Mouse (Mus musculus) liver, embryonic 13.5 days (tissue): ENCODE measurements around the gene Fat3. TPM values are rescaled to one million over a fixed set of nuclear protein-coding genes. Genes with fewer than 3 reads are reported as not detected.

Source experiments
- ATAC-seq: fragments of 200-750 bp; cut with Nextera tagmentation; 2 replicates; pipeline ENCODE4 v1.8.0; 2017; ENCODE audit warnings: low read depth, mild to moderate bottlenecking, moderate number of reproducible peaks, moderate library complexity
- DNase-seq: peaks from one replicate; pipeline ENCODE4 v3.0.0; 2022
- H3K27ac ChIP-seq: fragments of 300-500 bp; sonication (generic); 2 replicates; pipeline ENCODE4 v1.5.1; 2015; ENCODE audit warnings: moderate library complexity, mild to moderate bottlenecking, inconsistent platforms
- H3K27me3 ChIP-seq: fragments of 300-500 bp; sonication (generic); 2 replicates; pipeline ENCODE4 v1.6.1; 2015; ENCODE audit warnings: mild to moderate bottlenecking, inconsistent platforms
- H3K36me3 ChIP-seq: fragments of 300-500 bp; sonication (generic); 2 replicates; pipeline ENCODE4 v1.6.1; 2015; ENCODE audit warnings: mild to moderate bottlenecking, inconsistent platforms
- H3K4me1 ChIP-seq: fragments of 300-500 bp; sonication (generic); replicated peaks from 2 replicates; pipeline ENCODE4 v1.6.1; 2015; ENCODE audit warnings: inconsistent platforms
- H3K4me2 ChIP-seq: fragments of 300-500 bp; sonication (generic); 2 replicates; pipeline ENCODE4 v1.6.1; 2015; ENCODE audit warnings: inconsistent platforms, mild to moderate bottlenecking, moderate library complexity
- H3K4me3 ChIP-seq: fragments of 300-500 bp; sonication (generic); replicated peaks from 2 replicates; pipeline ENCODE4 v1.5.1; 2015; ENCODE audit warnings: mild to moderate bottlenecking, inconsistent platforms
- H3K9ac ChIP-seq: fragments of 300-500 bp; sonication (generic); 2 replicates; pipeline ENCODE4 v1.6.1; 2015; ENCODE audit warnings: mild to moderate bottlenecking, inconsistent platforms
- H3K9me3 ChIP-seq: fragments of 300-500 bp; sonication (generic); replicated peaks from 2 replicates; pipeline ENCODE4 v1.6.1; 2016; ENCODE audit warnings: inconsistent platforms
- WGBS: fragments of 180-500 bp; shearing (Covaris S2); methylation state at CpG from one replicate; pipeline ENCODE4 v1.1.7; 2015; ENCODE audit not compliant: insufficient replicate concordance; 5-methylcytosine and 5-hydroxymethylcytosine counted together
- polyA plus RNA-seq: library from polyadenylated mRNA; unstranded; fragments of >200 nt; fragmentation: Nextera tagmentation; extraction: Ambion mirVana; gene quantifications from 2 replicates; pipeline ENCODE4 v1.2.1, GENCODE M21; 2015

Gene Fat3
- polyA plus RNA-seq, 1 experiment from 2014 or later = 0.07 TPM

- H3K4me3 ChIP-seq = no peak overlapping the region
- H3K4me1 ChIP-seq = no peaks in the 10 kb centered on the region
- H3K4me2 ChIP-seq = no peak overlapping the region
- DNase-seq (no peak), ATAC-seq (no peak)
- no peaks in the 10 kb centered on the region for H3K27me3 ChIP-seq
- 53% methylated on average over 5 of the region's 5 CpGs for WGBS
- H3K9ac ChIP-seq = no peak overlapping the region
- H3K36me3 ChIP-seq = no peaks in the 10 kb centered on the region
- H3K9me3 ChIP-seq = no peaks in the 10 kb centered on the region
- H3K27ac ChIP-seq = no peak overlapping the region
Observed at GRCm38 (mm10) chr9:16107900-16108299, 393.2 kb downstream of the Fat3 start.

- no peak overlapping the region for H3K27ac ChIP-seq
- H3K27me3 ChIP-seq = no peaks in the 10 kb centered on the region
- H3K36me3 ChIP-seq = no peaks in the 10 kb centered on the region
- H3K9ac ChIP-seq = no peak overlapping the region
- H3K9me3 ChIP-seq = no peaks in the 10 kb centered on the region
- ATAC-seq = no peak
- H3K4me3 ChIP-seq = no peak overlapping the region
- H3K4me1 ChIP-seq = no peaks in the 10 kb centered on the region
- 46% methylated on average over 5 of the region's 5 CpGs for WGBS
- no peak for DNase-seq
- no peak overlapping the region for H3K4me2 ChIP-seq
Observed at GRCm38 (mm10) chr9:16107386-16107785, 393.7 kb downstream of the Fat3 start.

- Histone ChIP-seq H3K27me3 (no peaks in the 10 kb centered on the region), H3K9ac (no peak overlapping the region), H3K9me3 (no peaks in the 10 kb centered on the region), H3K4me1 (no peaks in the 10 kb centered on the region), H3K4me2 (no peak overlapping the region), H3K36me3 (no peaks in the 10 kb centered on the region), H3K27ac (no peak overlapping the region), H3K4me3 (no peak overlapping the region)
- DNase-seq (no peak), ATAC-seq (no peak)
- 51% methylated on average over 2 of the region's 2 CpGs for WGBS
Observed at GRCm38 (mm10) chr9:16098553-16098952, 402.5 kb downstream of the Fat3 start.

- DNase-seq = no peak
- Histone ChIP-seq H3K4me3 (no peak overlapping the region), H3K9ac (no peak overlapping the region), H3K36me3 (no peaks in the 10 kb centered on the region), H3K4me1 (no peaks in the 10 kb centered on the region), H3K4me2 (no peak overlapping the region), H3K9me3 (no peaks in the 10 kb centered on the region), H3K27me3 (no peaks in the 10 kb centered on the region), H3K27ac (no peak overlapping the region)
- WGBS = 59% methylated on average over 8 of the region's 8 CpGs
- ATAC-seq = no peak
Observed at GRCm38 (mm10) chr9:16093047-16093668, 407.9 kb downstream of the Fat3 start.

- WGBS = 55% methylated on average over 5 of the region's 5 CpGs
- H3K4me2 ChIP-seq = no peak overlapping the region
- no peak overlapping the region for H3K27ac ChIP-seq
- no peaks in the 10 kb centered on the region for H3K36me3 ChIP-seq
- H3K9me3 ChIP-seq = no peaks in the 10 kb centered on the region
- no peak for ATAC-seq
- no peak for DNase-seq
- no peak overlapping the region for H3K4me3 ChIP-seq
- H3K27me3 ChIP-seq = no peaks in the 10 kb centered on the region
- H3K9ac ChIP-seq = no peak overlapping the region
- no peaks in the 10 kb centered on the region for H3K4me1 ChIP-seq
Observed at GRCm38 (mm10) chr9:16092051-16092967, 408.8 kb downstream of the Fat3 start.

- no peak for DNase-seq
- no peaks in the 10 kb centered on the region for H3K36me3 ChIP-seq
- H3K27me3 ChIP-seq = no peaks in the 10 kb centered on the region
- no peak overlapping the region for H3K27ac ChIP-seq
- no peak for ATAC-seq
- H3K9ac ChIP-seq = no peak overlapping the region
- H3K4me1 ChIP-seq = no peaks in the 10 kb centered on the region
- H3K9me3 ChIP-seq = no peaks in the 10 kb centered on the region
- 48% methylated on average over 2 of the region's 2 CpGs for WGBS
- no peak overlapping the region for H3K4me3 ChIP-seq
- no peak overlapping the region for H3K4me2 ChIP-seq
Observed at GRCm38 (mm10) chr9:16079292-16079691, 421.8 kb downstream of the Fat3 start.

GRCm38 (mm10) chr9:16074664-16075063, 426.4 kb downstream of the Fat3 start:
- DNase-seq (no peak), ATAC-seq (no peak)
- Histone ChIP-seq H3K4me2 (no peak overlapping the region), H3K9ac (no peak overlapping the region), H3K27ac (no peak overlapping the region), H3K27me3 (no peaks in the 10 kb centered on the region), H3K36me3 (no peaks in the 10 kb centered on the region), H3K9me3 (no peaks in the 10 kb centered on the region), H3K4me3 (no peak overlapping the region), H3K4me1 (no peaks in the 10 kb centered on the region)
- WGBS = 54% methylated on average over 2 of the region's 2 CpGs

- Histone ChIP-seq H3K4me1 (no peaks in the 10 kb centered on the region), H3K36me3 (no peaks in the 10 kb centered on the region), H3K27me3 (no peaks in the 10 kb centered on the region), H3K9me3 (no peaks in the 10 kb centered on the region), H3K9ac (no peak overlapping the region), H3K4me2 (no peak overlapping the region), H3K27ac (no peak overlapping the region), H3K4me3 (no peak overlapping the region)
- 41% methylated on average over 6 of the region's 6 CpGs for WGBS
- ATAC-seq (no peak), DNase-seq (no peak)
Observed at GRCm38 (mm10) chr9:16074116-16074515, 427.0 kb downstream of the Fat3 start.

- WGBS = 67% methylated on average over 4 of the region's 4 CpGs
- no peaks in the 10 kb centered on the region for H3K27me3 ChIP-seq
- no peaks in the 10 kb centered on the region for H3K9me3 ChIP-seq
- H3K36me3 ChIP-seq = no peaks in the 10 kb centered on the region
- H3K4me1 ChIP-seq = no peaks in the 10 kb centered on the region
- no peak overlapping the region for H3K9ac ChIP-seq
- no peak for ATAC-seq
- H3K27ac ChIP-seq = no peak overlapping the region
- no peak overlapping the region for H3K4me3 ChIP-seq
- DNase-seq = no peak
- no peak overlapping the region for H3K4me2 ChIP-seq
Observed at GRCm38 (mm10) chr9:16063447-16063846, 437.6 kb downstream of the Fat3 start.

GRCm38 (mm10) chr9:16062472-16062871, 438.6 kb downstream of the Fat3 start:
- Histone ChIP-seq H3K9ac (no peak overlapping the region), H3K27ac (no peak overlapping the region), H3K9me3 (no peaks in the 10 kb centered on the region), H3K4me3 (no peak overlapping the region), H3K4me1 (no peaks in the 10 kb centered on the region), H3K36me3 (no peaks in the 10 kb centered on the region), H3K4me2 (no peak overlapping the region), H3K27me3 (no peaks in the 10 kb centered on the region)
- DNase-seq (no peak), ATAC-seq (no peak)

- H3K9ac ChIP-seq = no peak overlapping the region
- no peaks in the 10 kb centered on the region for H3K27me3 ChIP-seq
- H3K4me3 ChIP-seq = no peak overlapping the region
- ATAC-seq = no peak
- H3K36me3 ChIP-seq = no peaks in the 10 kb centered on the region
- H3K27ac ChIP-seq = no peak overlapping the region
- H3K4me2 ChIP-seq = no peak overlapping the region
- WGBS = 43% methylated on average over 2 of the region's 2 CpGs
- no peaks in the 10 kb centered on the region for H3K9me3 ChIP-seq
- no peak for DNase-seq
- H3K4me1 ChIP-seq = no peaks in the 10 kb centered on the region
Observed at GRCm38 (mm10) chr9:16046686-16047085, 454.4 kb downstream of the Fat3 start.

GRCm38 (mm10) chr9:16037375-16037774, 463.7 kb downstream of the Fat3 start:
- Histone ChIP-seq H3K4me2 (no peak overlapping the region), H3K36me3 (no peaks in the 10 kb centered on the region), H3K27me3 (no peaks in the 10 kb centered on the region), H3K9ac (no peak overlapping the region), H3K27ac (no peak overlapping the region), H3K4me1 (no peaks in the 10 kb centered on the region), H3K9me3 (no peaks in the 10 kb centered on the region), H3K4me3 (no peak overlapping the region)
- WGBS = 50% methylated on average over 3 of the region's 3 CpGs
- ATAC-seq = no peak
- no peak for DNase-seq
